Mouse (Mus musculus): ENCODE data around the gene Tbx10. TPM values are rescaled to one million over a fixed set of nuclear protein-coding genes. Genes with fewer than 3 reads are reported as not detected.
"Not testable (repeated sequence)": the region's sequence is repeated elsewhere in the genome, so short reads cannot be mapped to it uniquely, and the experiment has no call there.

The Tbx10 gene
- polyA plus RNA-seq, 1 experiment: 0.04 TPM

DNA sequence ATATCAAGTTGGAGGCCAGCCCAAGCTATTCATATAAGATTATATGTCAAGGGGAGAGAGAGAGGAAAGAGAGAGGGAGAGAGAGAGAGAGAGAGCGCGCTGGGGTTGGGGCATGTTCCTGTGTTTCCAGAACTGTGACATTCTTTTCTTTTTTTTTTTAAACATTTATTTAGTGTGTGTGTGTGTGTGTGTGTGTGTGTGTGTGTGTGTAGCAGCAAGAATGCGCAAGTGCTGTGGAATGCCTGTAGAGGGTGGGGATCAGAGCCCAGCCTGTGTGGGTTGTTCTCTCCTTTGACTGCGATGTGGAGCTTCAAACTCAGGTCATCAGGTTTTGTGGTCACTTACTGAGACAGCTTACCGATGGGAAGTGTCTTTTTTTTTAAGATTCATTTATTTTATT lies 32.3 kb upstream of the Tbx10 start:
- H3ac ChIP-seq (ENCODE audit: control insufficient read depth, insufficient read length): no peak overlapping the region
- TF ChIP-seq MAX (IDR thresholded peaks at IDR 0.05; ENCODE audit: low read depth): no peak
- no peak for TF ChIP-seq MYOG (IDR thresholded peaks at IDR 0.05; ENCODE audit: control insufficient read depth in 1 of 3, insufficient read depth in 1 of 3, insufficient read length in 2 of 3, low read depth in 2 of 3)
- TF ChIP-seq USF1 (IDR thresholded peaks at IDR 0.05; ENCODE audit: low read depth): no peak
- no peak for TF ChIP-seq TCF3 (IDR thresholded peaks at IDR 0.05; ENCODE audit: insufficient read length, low read depth)
- TF ChIP-seq REST (IDR thresholded peaks at IDR 0.05; ENCODE audit: insufficient read depth, insufficient read length): no peak
- no peak for TF ChIP-seq MYOD1 (IDR thresholded peaks at IDR 0.05; ENCODE audit: control insufficient read depth in 1 of 3, insufficient read length in 2 of 3, low read depth in 2 of 3)
- TF ChIP-seq CEBPB (IDR thresholded peaks at IDR 0.05; ENCODE audit: insufficient read depth, poor library complexity, severe bottlenecking): no peak
- no peak for TF ChIP-seq SRF (IDR thresholded peaks at IDR 0.05; ENCODE audit: control insufficient read depth, insufficient read length, low read depth)
- TF ChIP-seq POLR2AphosphoS2 (IDR thresholded peaks at IDR 0.05; ENCODE audit: insufficient read length, low read depth): no peak
- TF ChIP-seq POLR2A (IDR thresholded peaks at IDR 0.05; ENCODE audit: insufficient read length, low read depth): no peak
- TF ChIP-seq TCF12 (IDR thresholded peaks at IDR 0.05; ENCODE audit: insufficient read depth, poor library complexity, severe bottlenecking): no peak
- no peak for TF ChIP-seq E2F4 (IDR thresholded peaks at IDR 0.05; ENCODE audit: insufficient read depth)
- H3K79me2 ChIP-seq (ENCODE audit: control insufficient read depth, insufficient read depth): no peaks in the 10 kb centered on the region

DNA sequence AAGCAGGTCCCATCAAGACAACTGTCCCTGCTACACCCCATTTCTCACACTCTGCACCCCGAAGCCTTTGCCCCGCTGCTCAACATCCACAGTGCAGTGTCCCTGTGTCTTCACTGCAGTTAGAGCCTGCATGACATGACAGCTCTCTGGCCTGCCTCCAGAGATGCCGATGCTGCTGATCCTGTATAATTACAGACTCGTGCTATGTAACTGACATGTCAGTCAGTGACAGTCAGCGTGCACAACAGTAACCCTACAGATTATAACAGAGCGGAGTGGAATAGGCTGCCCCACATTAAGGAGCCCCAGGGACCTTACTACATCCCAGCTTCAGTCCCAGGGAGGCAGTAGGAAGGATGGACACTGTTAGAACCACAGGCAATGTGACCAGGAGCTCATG lies 30.7 kb upstream of the Tbx10 start:
- H3K79me2 ChIP-seq (ENCODE audit: control insufficient read depth, insufficient read depth); H3K4me2 ChIP-seq (ENCODE audit: low read depth); H3ac ChIP-seq (ENCODE audit: control insufficient read depth, insufficient read length); H3K27me3 ChIP-seq (ENCODE audit: control insufficient read depth, insufficient read depth, insufficient read length); H3K36me3 ChIP-seq (ENCODE audit: control insufficient read depth, insufficient read depth); H3K4me3 ChIP-seq: not testable (repeated sequence)

More for the DNA sequence above, 32.3 kb upstream of the Tbx10 start:
- no peak overlapping the region for H3K4me2 ChIP-seq (ENCODE audit: low read depth)
- H3K4me3 ChIP-seq: no peak overlapping the region
- no peaks in the 10 kb centered on the region for H3K27me3 ChIP-seq (ENCODE audit: control insufficient read depth, insufficient read depth, insufficient read length)
- H3K36me3 ChIP-seq (ENCODE audit: control insufficient read depth, insufficient read depth): no peaks in the 10 kb centered on the region

DNA sequence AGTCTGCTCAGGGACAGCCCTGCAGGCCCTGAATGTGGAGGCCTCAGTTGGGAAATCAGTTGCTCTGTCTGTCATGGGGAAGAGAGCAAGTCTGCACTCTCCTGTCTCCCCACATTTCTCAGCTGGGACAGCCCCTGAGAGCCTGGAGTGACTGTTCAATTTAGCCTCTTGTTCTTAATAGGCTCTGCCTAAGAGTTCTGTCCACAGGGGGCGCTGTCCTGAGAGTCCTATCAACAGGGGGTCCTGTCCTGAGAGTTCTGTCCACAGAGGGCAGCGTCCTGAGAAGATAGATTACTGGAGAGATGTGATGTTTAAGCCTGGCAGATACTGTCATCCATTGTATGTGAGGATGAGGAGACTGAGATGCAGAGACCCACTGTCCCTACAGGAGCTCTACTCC lies 30.1 kb upstream of the Tbx10 start:
- H3K36me3 ChIP-seq (ENCODE audit: control insufficient read depth, insufficient read depth): no peaks in the 10 kb centered on the region
- no peak overlapping the region for H3ac ChIP-seq (ENCODE audit: control insufficient read depth, insufficient read length)
- no peaks in the 10 kb centered on the region for H3K79me2 ChIP-seq (ENCODE audit: control insufficient read depth, insufficient read depth)
- H3K4me2 ChIP-seq (ENCODE audit: low read depth): no peak overlapping the region
- TF ChIP-seq MAX (IDR thresholded peaks at IDR 0.05; ENCODE audit: low read depth): no peak
- no peak for TF ChIP-seq SRF (IDR thresholded peaks at IDR 0.05; ENCODE audit: control insufficient read depth, insufficient read length, low read depth)
- no peak for TF ChIP-seq TCF3 (IDR thresholded peaks at IDR 0.05; ENCODE audit: insufficient read length, low read depth)
- TF ChIP-seq MYOD1 (IDR thresholded peaks at IDR 0.05; ENCODE audit: control insufficient read depth in 1 of 3, insufficient read length in 2 of 3, low read depth in 2 of 3): no peak
- TF ChIP-seq E2F4 (IDR thresholded peaks at IDR 0.05; ENCODE audit: insufficient read depth): no peak
- TF ChIP-seq CEBPB (IDR thresholded peaks at IDR 0.05; ENCODE audit: insufficient read depth, poor library complexity, severe bottlenecking): no peak
- no peak for TF ChIP-seq TCF12 (IDR thresholded peaks at IDR 0.05; ENCODE audit: insufficient read depth, poor library complexity, severe bottlenecking)
- no peak for TF ChIP-seq POLR2AphosphoS2 (IDR thresholded peaks at IDR 0.05; ENCODE audit: insufficient read length, low read depth)
- TF ChIP-seq POLR2A (IDR thresholded peaks at IDR 0.05; ENCODE audit: insufficient read length, low read depth): no peak
- no peak for TF ChIP-seq USF1 (IDR thresholded peaks at IDR 0.05; ENCODE audit: low read depth)
- no peak for TF ChIP-seq MYOG (IDR thresholded peaks at IDR 0.05; ENCODE audit: control insufficient read depth in 1 of 3, insufficient read depth in 1 of 3, insufficient read length in 2 of 3, low read depth in 2 of 3)
- TF ChIP-seq REST (IDR thresholded peaks at IDR 0.05; ENCODE audit: insufficient read depth, insufficient read length): no peak
- H3K27me3 ChIP-seq (ENCODE audit: control insufficient read depth, insufficient read depth, insufficient read length): peaks cover 5% of the 10 kb centered on the region
- H3K4me3 ChIP-seq: no peak overlapping the region

DNA sequence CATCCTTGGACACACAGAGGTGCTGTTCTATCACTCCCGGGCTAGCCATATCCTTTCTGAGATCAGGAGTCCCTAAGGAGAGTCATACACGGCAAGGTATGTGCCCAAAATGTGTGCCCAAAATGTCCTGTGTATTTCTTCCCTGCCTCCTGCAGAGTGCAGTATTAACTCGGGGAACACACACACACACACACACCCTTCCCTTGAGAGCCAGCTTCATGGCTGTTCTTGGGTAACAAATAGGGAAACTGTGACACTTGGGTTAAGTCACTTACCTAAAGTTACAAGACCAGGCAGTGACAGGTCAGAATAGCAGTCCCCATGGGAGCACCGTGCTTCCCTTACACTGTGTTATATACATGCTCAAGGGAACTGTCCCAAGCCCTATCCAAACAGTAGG lies 28.5 kb upstream of the Tbx10 start:
- Histone ChIP-seq H3K4me2 (ENCODE audit: low read depth) (no peak overlapping the region), H3K27me3 (ENCODE audit: control insufficient read depth, insufficient read depth, insufficient read length) (peaks cover 5% of the 10 kb centered on the region)
- TF ChIP-seq TCF3 (IDR thresholded peaks at IDR 0.05; ENCODE audit: insufficient read length, low read depth): no peak
- no peak for TF ChIP-seq MYOD1 (IDR thresholded peaks at IDR 0.05; ENCODE audit: control insufficient read depth in 1 of 3, insufficient read length in 2 of 3, low read depth in 2 of 3)
- no peak for TF ChIP-seq SRF (IDR thresholded peaks at IDR 0.05; ENCODE audit: control insufficient read depth, insufficient read length, low read depth)
- TF ChIP-seq TCF12 (IDR thresholded peaks at IDR 0.05; ENCODE audit: insufficient read depth, poor library complexity, severe bottlenecking): no peak
- no peak for TF ChIP-seq POLR2A (IDR thresholded peaks at IDR 0.05; ENCODE audit: insufficient read length, low read depth)
- no peak for TF ChIP-seq MYOG (IDR thresholded peaks at IDR 0.05; ENCODE audit: control insufficient read depth in 1 of 3, insufficient read depth in 1 of 3, insufficient read length in 2 of 3, low read depth in 2 of 3)
- TF ChIP-seq E2F4 (IDR thresholded peaks at IDR 0.05; ENCODE audit: insufficient read depth): no peak
- no peak for TF ChIP-seq POLR2AphosphoS2 (IDR thresholded peaks at IDR 0.05; ENCODE audit: insufficient read length, low read depth)
- no peak for TF ChIP-seq USF1 (IDR thresholded peaks at IDR 0.05; ENCODE audit: low read depth)
- TF ChIP-seq CEBPB (IDR thresholded peaks at IDR 0.05; ENCODE audit: insufficient read depth, poor library complexity, severe bottlenecking): no peak
- no peak for TF ChIP-seq REST (IDR thresholded peaks at IDR 0.05; ENCODE audit: insufficient read depth, insufficient read length)
- no peak for TF ChIP-seq MAX (IDR thresholded peaks at IDR 0.05; ENCODE audit: low read depth)

DNA sequence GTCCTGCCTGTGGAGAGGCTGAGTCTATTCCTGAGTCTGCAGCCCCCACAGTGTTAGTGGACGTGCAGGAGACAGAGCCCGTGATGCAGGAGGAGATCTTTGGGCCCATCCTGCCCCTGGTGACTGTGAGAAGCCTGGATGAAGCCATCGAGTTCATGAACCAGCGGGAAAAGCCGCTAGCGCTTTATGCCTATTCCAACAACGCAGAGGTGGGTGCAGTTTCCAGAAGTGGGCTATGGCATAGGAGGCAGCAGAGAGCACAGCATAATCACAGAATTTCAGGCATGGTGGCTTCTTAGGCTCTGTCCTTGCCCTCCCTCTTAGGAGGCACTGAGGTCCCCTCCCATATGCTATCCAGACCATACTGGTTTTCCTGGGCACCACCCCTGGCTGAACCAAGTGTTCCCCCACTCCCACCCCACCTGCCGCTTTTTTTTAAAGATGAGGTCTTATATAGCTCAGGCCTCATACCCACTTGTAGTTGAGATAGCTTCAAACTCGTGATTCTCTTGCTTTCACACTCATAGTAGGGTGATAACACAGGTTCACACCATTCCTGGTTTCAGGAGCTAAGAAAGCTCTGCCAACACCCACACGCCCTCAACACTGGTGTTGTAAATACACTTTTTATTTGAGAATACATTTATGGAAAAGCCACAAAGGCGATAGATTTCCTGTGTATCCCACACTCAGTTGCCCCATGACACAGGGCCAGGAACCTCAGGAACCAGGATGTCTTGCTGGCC lies 26.0 kb upstream of the Tbx10 start:
- no peak for TF ChIP-seq MYOG (IDR thresholded peaks at IDR 0.05; ENCODE audit: control insufficient read depth in 1 of 3, insufficient read depth in 1 of 3, insufficient read length in 2 of 3, low read depth in 2 of 3)
- TF ChIP-seq POLR2AphosphoS2 (IDR thresholded peaks at IDR 0.05; ENCODE audit: insufficient read length, low read depth): no peak
- no peak for TF ChIP-seq CEBPB (IDR thresholded peaks at IDR 0.05; ENCODE audit: insufficient read depth, poor library complexity, severe bottlenecking)
- TF ChIP-seq TCF3 (IDR thresholded peaks at IDR 0.05; ENCODE audit: insufficient read length, low read depth): no peak
- no peak for TF ChIP-seq REST (IDR thresholded peaks at IDR 0.05; ENCODE audit: insufficient read depth, insufficient read length)
- no peak for TF ChIP-seq SRF (IDR thresholded peaks at IDR 0.05; ENCODE audit: control insufficient read depth, insufficient read length, low read depth)
- TF ChIP-seq POLR2A (IDR thresholded peaks at IDR 0.05; ENCODE audit: insufficient read length, low read depth): no peak
- no peak for TF ChIP-seq TCF12 (IDR thresholded peaks at IDR 0.05; ENCODE audit: insufficient read depth, poor library complexity, severe bottlenecking)
- no peak for TF ChIP-seq USF1 (IDR thresholded peaks at IDR 0.05; ENCODE audit: low read depth)
- TF ChIP-seq MYOD1 (IDR thresholded peaks at IDR 0.05; ENCODE audit: control insufficient read depth in 1 of 3, insufficient read length in 2 of 3, low read depth in 2 of 3): no peak
- no peak for TF ChIP-seq E2F4 (IDR thresholded peaks at IDR 0.05; ENCODE audit: insufficient read depth)
- no peak for TF ChIP-seq MAX (IDR thresholded peaks at IDR 0.05; ENCODE audit: low read depth)
- no peak overlapping the region for H3K4me3 ChIP-seq
- no peak overlapping the region for H3K4me2 ChIP-seq (ENCODE audit: low read depth)
- H3ac ChIP-seq (ENCODE audit: control insufficient read depth, insufficient read length): no peak overlapping the region
- H3K79me2 ChIP-seq (ENCODE audit: control insufficient read depth, insufficient read depth): no peaks in the 10 kb centered on the region
- H3K27me3 ChIP-seq (ENCODE audit: control insufficient read depth, insufficient read depth, insufficient read length): peaks cover 18% of the 10 kb centered on the region
- H3K36me3 ChIP-seq (ENCODE audit: control insufficient read depth, insufficient read depth): no peaks in the 10 kb centered on the region

More for the DNA sequence above, 28.5 kb upstream of the Tbx10 start:
- H3K79me2 ChIP-seq (ENCODE audit: control insufficient read depth, insufficient read depth): no peaks in the 10 kb centered on the region
- no peak overlapping the region for H3K4me3 ChIP-seq
- H3ac ChIP-seq (ENCODE audit: control insufficient read depth, insufficient read length): no peak overlapping the region
- H3K36me3 ChIP-seq (ENCODE audit: control insufficient read depth, insufficient read depth): no peaks in the 10 kb centered on the region
